In genomic region chr15:37134386-37134785, GRCm38 (mm10) we compare ENCODE assay signal across 8 mouse cellular contexts.
DNase-seq lines count a peak whose midpoint lies in the region; ATAC-seq lines count a peak whose summit lies in the region.

No protein-coding gene starts in this region.

- H3K9me3 ChIP-seq in hindbrain, embryonic 10.5 days = no peaks in the 10 kb centered on the region
- H3K9me3 ChIP-seq in hindbrain, embryonic 16.5 days (ENCODE audit: control insufficient read depth, low read length) = no peaks in the 10 kb centered on the region
- no peaks in the 10 kb centered on the region; the same call in 1 of the 2 replicates for H3K9me3 ChIP-seq in embryonic facial prominence, embryonic 15.5 days (replicated peaks)
- no peaks in the 10 kb centered on the region for H3K9me3 ChIP-seq in midbrain, embryonic 12.5 days

- no peak overlapping the region for H3K4me3 ChIP-seq in hindbrain, embryonic 10.5 days
- no peak overlapping the region for H3K4me3 ChIP-seq in hindbrain, embryonic 16.5 days (ENCODE audit: low read length)
- H3K4me3 ChIP-seq in embryonic facial prominence, embryonic 15.5 days (replicated peaks) = no peak overlapping the region
- H3K4me3 ChIP-seq in midbrain, embryonic 12.5 days = no peak overlapping the region

- peaks cover 42% of the 10 kb centered on the region for H3K4me1 ChIP-seq in hindbrain, embryonic 10.5 days (replicated peaks)
- H3K4me1 ChIP-seq in hindbrain, embryonic 16.5 days (ENCODE audit: control insufficient read depth, insufficient read depth, low read depth, low read length) = peaks cover 13% of the 10 kb centered on the region
- 0 out of 2 replicates have a peak, but pooled peaks cover 4% of the 10 kb centered on the region for H3K4me1 ChIP-seq in embryonic facial prominence, embryonic 15.5 days
- H3K4me1 ChIP-seq in midbrain, embryonic 12.5 days = peaks cover 16% of the 10 kb centered on the region

- 25% methylated on average over 4 of the region's 4 CpGs for WGBS in hindbrain, embryonic 10.5 days
- 40% methylated on average over 4 of the region's 4 CpGs for WGBS in hindbrain, embryonic 16.5 days
- 39% methylated on average over 4 of the region's 4 CpGs for whole genome bisulfite sequencing in embryonic facial prominence, embryonic 15.5 days
- 23% methylated on average over 4 of the region's 4 CpGs for WGBS in midbrain, embryonic 12.5 days

- no peak for ATAC-seq in hindbrain, embryonic 16.5 days
- ATAC-seq in embryonic facial prominence, embryonic 15.5 days (ENCODE audit: insufficient number of reproducible peaks, low FRiP score, low TSS enrichment, low read depth) = no peak
- ATAC-seq in midbrain, embryonic 12.5 days (ENCODE audit: low FRiP score, low read depth) = no peak

- no peaks in the 10 kb centered on the region for H3K27me3 ChIP-seq in hindbrain, embryonic 10.5 days (ENCODE audit: insufficient read depth, poor library complexity, severe bottlenecking)
- no peaks in the 10 kb centered on the region for H3K27me3 ChIP-seq in hindbrain, embryonic 16.5 days (replicated peaks; ENCODE audit: control insufficient read depth, insufficient read depth, low read length)
- no peaks in the 10 kb centered on the region for H3K27me3 ChIP-seq in embryonic facial prominence, embryonic 15.5 days
- no peaks in the 10 kb centered on the region for H3K27me3 ChIP-seq in midbrain, embryonic 12.5 days

- no peaks in the 10 kb centered on the region for H3K36me3 ChIP-seq in hindbrain, embryonic 10.5 days
- no peaks in the 10 kb centered on the region for H3K36me3 ChIP-seq in hindbrain, embryonic 16.5 days (ENCODE audit: control insufficient read depth, insufficient read depth, low read length)
- H3K36me3 ChIP-seq in embryonic facial prominence, embryonic 15.5 days = no peaks in the 10 kb centered on the region
- no peaks in the 10 kb centered on the region for H3K36me3 ChIP-seq in midbrain, embryonic 12.5 days

- peak overlapping the region; percentile 96; the same call in 1 of the 2 replicates for H3K27ac ChIP-seq in hindbrain, embryonic 10.5 days
- H3K27ac ChIP-seq in hindbrain, embryonic 16.5 days (ENCODE audit: low read depth, low read length) = no peak overlapping the region
- 0 out of 2 replicates have a peak overlapping the region, but pooled peaks have one; percentile 48 for H3K27ac ChIP-seq in embryonic facial prominence, embryonic 15.5 days (replicated peaks)
- no peak overlapping the region for H3K27ac ChIP-seq in midbrain, embryonic 12.5 days (replicated peaks)

- DNase-seq in hindbrain, embryonic 10.5 days (ENCODE audit: low spot score) = peak; percentile 13
- DNase-seq in adrenal gland, postnatal 14 days = peak; percentile 53
- no peak for DNase-seq in spleen, postnatal 4 days (ENCODE audit: low spot score in 2 of 2)
- DNase-seq in frontal cortex, postnatal 10 days (ENCODE audit: low spot score in 2 of 2) = no peak
- no peak for DNase-seq in urinary bladder, postnatal 14 days (ENCODE audit: low spot score)

- no peak overlapping the region for H3K4me2 ChIP-seq in hindbrain, embryonic 16.5 days (ENCODE audit: low read length)
- no peak overlapping the region for H3K4me2 ChIP-seq in embryonic facial prominence, embryonic 15.5 days (replicated peaks)
- H3K4me2 ChIP-seq in midbrain, embryonic 12.5 days (replicated peaks) = 0 out of 2 replicates have a peak overlapping the region, but pooled peaks have one; percentile 65

- H3K9ac ChIP-seq in hindbrain, embryonic 16.5 days (ENCODE audit: low read depth, low read length) = no peak overlapping the region
- H3K9ac ChIP-seq in embryonic facial prominence, embryonic 15.5 days = no peak overlapping the region
- H3K9ac ChIP-seq in midbrain, embryonic 12.5 days (replicated peaks) = no peak overlapping the region

Comparison
In these comparisons a context has a peak if more than half of its experiments do, and no peak if none do; other contexts are left out.
1. H3K27ac ChIP-seq: peak in hindbrain, embryonic 10.5 days (single experiment) and embryonic facial prominence, embryonic 15.5 days (single experiment); none in hindbrain, embryonic 16.5 days (single experiment) and midbrain, embryonic 12.5 days (single experiment).
2. DNase-seq: peak in hindbrain, embryonic 10.5 days (single experiment) and adrenal gland, postnatal 14 days (single experiment); none in spleen, postnatal 4 days (0 of 2), frontal cortex, postnatal 10 days (0 of 2) and urinary bladder, postnatal 14 days (single experiment).